Comparison of ENCODE assay signal across 8 mouse cellular contexts in the genomic region with DNA sequence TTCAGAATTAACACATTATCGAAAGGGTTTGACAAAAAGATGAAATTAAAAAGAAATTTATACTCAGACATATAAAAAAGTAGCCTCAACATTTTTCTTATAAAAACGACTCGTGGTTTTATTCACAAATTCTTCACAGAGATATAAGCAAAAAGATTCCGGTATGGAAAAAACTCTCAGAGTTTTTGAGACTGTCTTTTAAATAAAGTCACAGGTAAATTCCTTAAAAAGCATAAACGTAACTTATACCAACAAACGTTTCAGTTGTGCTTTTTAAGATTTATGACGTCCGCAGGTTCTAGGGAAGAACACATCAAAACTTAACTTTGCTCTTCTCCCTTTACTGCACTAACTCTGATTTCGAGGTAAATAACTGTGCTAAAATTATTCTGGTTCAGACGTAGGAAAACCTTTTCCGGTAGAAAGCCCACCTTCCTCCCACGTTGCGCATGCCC. TPM values are rescaled to one million over a fixed set of nuclear protein-coding genes. Genes with fewer than 3 reads are reported as not detected.
DNase-seq lines count a peak whose midpoint lies in the region; ATAC-seq and TF ChIP-seq lines count a peak whose summit lies in the region.

No protein-coding gene starts in this region.

- TF ChIP-seq RAD21 in CH12.LX (IDR thresholded peaks at IDR 0.05; ENCODE audit: low read depth, low read length), result no peak

- intact Hi-C loops in heart, postnatal 10 days (cut with DNase I), result loop anchor here (2.0 to 5.0 kb wide), 3 partner anchors 191 to 396 kb away; partner anchors contain the start of genes Prkci and Sec62

- in situ Hi-C loops in CH12.LX (cut with MboI; ENCODE audit: low pct_ligation_motif_present, low pct_unique_long_range_greater_than_20kb, low sequenced_read_pairs), result no loop called here

- H3K9ac ChIP-seq in heart, embryonic 11.5 days (ENCODE audit: low read depth, low read length), result peak overlapping the region; percentile 95; the same call in 1 of the 2 replicates
- peak overlapping the region; percentile 40; the same call in 1 of the 2 replicates for H3K9ac ChIP-seq in CH12.LX (ENCODE audit: insufficient read depth, low read depth)
- peak overlapping the region; percentile 78 for H3K9ac ChIP-seq in forebrain, embryonic 13.5 days
- peak overlapping the region; percentile 62 for H3K9ac ChIP-seq in liver, embryonic 14.5 days (replicated peaks)

- TF ChIP-seq POLR2A in CH12.LX (IDR thresholded peaks at IDR 0.05; ENCODE audit: low read depth, low read length), result no peak

- DNase-seq in heart, postnatal 10 days, result no peak
- no peak for DNase-seq in CH12.LX (ENCODE audit: extremely low read depth)
- no peak for DNase-seq in liver, embryonic 14.5 days (ENCODE audit: low read depth in 3 of 3, low spot score in 3 of 3)
- DNase-seq in B cell, adult 2 months, result no peak
- no peak for DNase-seq in testis, postnatal 14 days (ENCODE audit: low spot score)
- DNase-seq in gastrocnemius, postnatal 25 days, result no peak

- no peak for TF ChIP-seq CTCF in CH12.LX (conservative IDR thresholded peaks at IDR 0.05 in 1 of 2, IDR thresholded peaks at IDR 0.05 in 1 of 2; ENCODE audit: low read depth in 2 of 2, low read length in 2 of 2)
- no peak for TF ChIP-seq CTCF in liver, embryonic 14.5 days (IDR thresholded peaks at IDR 0.05; ENCODE audit: low read depth)

- H3K9me3 ChIP-seq in heart, embryonic 11.5 days (replicated peaks; ENCODE audit: control insufficient read depth, low read length), result no peaks in the 10 kb centered on the region
- no peaks in the 10 kb centered on the region for H3K9me3 ChIP-seq in CH12.LX (replicated peaks; ENCODE audit: low read length)
- H3K9me3 ChIP-seq in forebrain, embryonic 13.5 days (replicated peaks), result no peaks in the 10 kb centered on the region
- no peaks in the 10 kb centered on the region for H3K9me3 ChIP-seq in liver, embryonic 14.5 days (ENCODE audit: control insufficient read depth, low read length)

- H3K4me2 ChIP-seq in heart, embryonic 11.5 days, result peak overlapping the region; percentile 86
- peak overlapping the region; percentile 61; the same call in 1 of the 2 replicates for H3K4me2 ChIP-seq in CH12.LX (ENCODE audit: insufficient read depth, low read depth, poor library complexity, severe bottlenecking)
- peak overlapping the region; percentile 80 for H3K4me2 ChIP-seq in forebrain, embryonic 13.5 days
- peak overlapping the region; percentile 93 for H3K4me2 ChIP-seq in liver, embryonic 14.5 days (ENCODE audit: low read depth)

- H3K36me3 ChIP-seq in heart, embryonic 11.5 days (ENCODE audit: control insufficient read depth, insufficient read depth, low read length), result peaks cover 6% of the 10 kb centered on the region; the same call in 1 of the 2 replicates
- H3K36me3 ChIP-seq in CH12.LX (replicated peaks in 1 of 2; ENCODE audit: control insufficient read depth in 1 of 2, insufficient read depth in 1 of 2, low read length in 1 of 2), result peaks cover 9 to 19% of the 10 kb centered on the region in 2 experiments
- H3K36me3 ChIP-seq in forebrain, embryonic 13.5 days (ENCODE audit: poor library complexity, severe bottlenecking), result peaks cover 20% of the 10 kb centered on the region
- H3K36me3 ChIP-seq in liver, embryonic 14.5 days (replicated peaks; ENCODE audit: control insufficient read depth, insufficient read depth, low read depth), result peaks cover 6% of the 10 kb centered on the region

- dilution Hi-C loops in CH12.LX (cut with MboI; ENCODE audit: extremely low pct_ligation_motif_present, extremely low pct_unique_long_range_greater_than_20kb, low sequenced_read_pairs), result no loop called here

- H3K79me2 ChIP-seq in CH12.LX (replicated peaks; ENCODE audit: control insufficient read depth, extremely low read depth, insufficient read depth, poor library complexity, severe bottlenecking), result peaks cover 27% of the 10 kb centered on the region

- peak; percentile 54; the same call in 1 of the 2 replicates for TF ChIP-seq EP300 in CH12.LX (IDR thresholded peaks at IDR 0.05; ENCODE audit: low read length)
- no peak for TF ChIP-seq EP300 in liver, embryonic 14.5 days (IDR thresholded peaks at IDR 0.05; ENCODE audit: low read depth)

- H3K27ac ChIP-seq in heart, embryonic 11.5 days (ENCODE audit: low read depth, low read length), result peak overlapping the region; percentile 97
- H3K27ac ChIP-seq in CH12.LX (ENCODE audit: insufficient read depth, low read depth), result peak overlapping the region; percentile 38; the same call in 1 of the 2 replicates
- peak overlapping the region; percentile 93 for H3K27ac ChIP-seq in forebrain, embryonic 13.5 days
- peak overlapping the region; percentile 81 for H3K27ac ChIP-seq in liver, embryonic 14.5 days

- peak overlapping the region; percentile 91 for H3K4me3 ChIP-seq in heart, embryonic 11.5 days (ENCODE audit: low read depth, low read length)
- peak overlapping the region; percentile 62 to 94 (median 77) for H3K4me3 ChIP-seq in CH12.LX (replicated peaks in 1 of 3; ENCODE audit: low read depth in 2 of 3, low read length in 2 of 3, poor library complexity in 1 of 3)
- H3K4me3 ChIP-seq in forebrain, embryonic 13.5 days, result peak overlapping the region; percentile 79
- H3K4me3 ChIP-seq in liver, embryonic 14.5 days (ENCODE audit: insufficient read depth in 1 of 2, low read depth in 2 of 2, low read length in 2 of 2), result peak overlapping the region; percentile 69 to 81

- peaks cover 4% of the 10 kb centered on the region; the same call in 1 of the 2 replicates for H3K4me1 ChIP-seq in heart, embryonic 11.5 days (ENCODE audit: control insufficient read depth, insufficient read depth, low read length)
- H3K4me1 ChIP-seq in CH12.LX (ENCODE audit: control insufficient read depth in 1 of 2, insufficient read depth in 2 of 2), result peaks cover 6 to 36% of the 10 kb centered on the region in 2 experiments
- peaks cover 29% of the 10 kb centered on the region for H3K4me1 ChIP-seq in forebrain, embryonic 13.5 days
- H3K4me1 ChIP-seq in liver, embryonic 14.5 days (replicated peaks; ENCODE audit: control insufficient read depth in 2 of 2, insufficient read depth in 2 of 2, low read length in 1 of 2), result peaks cover 4 to 9% of the 10 kb centered on the region in 2 experiments

- H3K27me3 ChIP-seq in heart, embryonic 11.5 days (ENCODE audit: control insufficient read depth, insufficient read depth, low read length), result peaks cover 8% of the 10 kb centered on the region
- H3K27me3 ChIP-seq in CH12.LX (replicated peaks), result no peaks in the 10 kb centered on the region
- H3K27me3 ChIP-seq in forebrain, embryonic 13.5 days, result peaks cover 12% of the 10 kb centered on the region; the same call in 1 of the 2 replicates
- peaks cover 3% of the 10 kb centered on the region; the same call in 1 of the 2 replicates for H3K27me3 ChIP-seq in liver, embryonic 14.5 days (ENCODE audit: control insufficient read depth, insufficient read depth, low read length)

- WGBS in heart, embryonic 11.5 days (ENCODE audit: insufficient replicate concordance), result 1% methylated on average over 13 of the region's 13 CpGs
- under 1% methylated on average over 13 of the region's 13 CpGs for WGBS in forebrain, embryonic 13.5 days
- WGBS in liver, embryonic 14.5 days (ENCODE audit: insufficient replicate concordance), result under 1% methylated on average over 13 of the region's 13 CpGs

- ATAC-seq in heart, embryonic 11.5 days (replicated peaks; ENCODE audit: insufficient number of reproducible peaks, low FRiP score, low TSS enrichment), result no peak; the same call in 1 of the 2 replicates
- ATAC-seq in forebrain, embryonic 13.5 days, result no peak
- ATAC-seq in liver, embryonic 14.5 days (ENCODE audit: insufficient read depth), result no peak

RNA-seq across cellular contexts. Expression of gene Mynn, which starts 0.2 kb away (rescaled TPM):
- 22.1 and 30.3 TPM in 2 replicates for polyA plus RNA-seq in heart, embryonic 11.5 days (2014; fragmentation: Nextera tagmentation; extraction: Ambion mirVana)
- 10 to 100 TPM; 14.7 to 18.5 TPM for total RNA-seq in heart, postnatal 10 days (2021)
- total RNA-seq in CH12.LX (2012; rRNA removed) (11.8 and 15.5 TPM in 2 replicates), CH12.LX (2014; rRNA removed) (31.1 and 31.6 TPM in 2 replicates)
- 11.7 and 11.9 TPM in 2 replicates for polyA plus RNA-seq in CH12.LX (2012; ENCODE audit: insufficient read length, low read depth)
- 34.1 and 38.4 TPM in 2 replicates for polyA plus RNA-seq in forebrain, embryonic 13.5 days (2015; fragmentation: Nextera tagmentation; extraction: Ambion mirVana)
- 3.5 and 5.8 TPM in 2 replicates for polyA plus RNA-seq in liver, embryonic 14.5 days (2012; rRNA removed)
- 10.7 and 13.2 TPM in 2 replicates for polyA plus RNA-seq in liver, embryonic 14.5 days (2014; fragmentation: Nextera tagmentation; extraction: Ambion mirVana)
- 1 to 10 TPM; 9.0 to 9.3 TPM for total RNA-seq in gastrocnemius, postnatal 25 days (2021)

RNA-seq across cellular contexts. Expression of gene Actrt3, which starts 1.9 kb away (rescaled TPM):
- not detected in 2 replicates for polyA plus RNA-seq in heart, embryonic 11.5 days (2014; fragmentation: Nextera tagmentation; extraction: Ambion mirVana)
- total RNA-seq in heart, postnatal 10 days (2021), result not detected
- total RNA-seq in CH12.LX (2012; rRNA removed), result 0.13 and 0.17 TPM in 2 replicates
- total RNA-seq in CH12.LX (2014; rRNA removed), result not detected in 2 replicates
- 0.16 TPM in 1 of 2 replicates, not detected in the other for polyA plus RNA-seq in CH12.LX (2012; ENCODE audit: insufficient read length, low read depth)
- 0.08 and 0.14 TPM in 2 replicates for polyA plus RNA-seq in forebrain, embryonic 13.5 days (2015; fragmentation: Nextera tagmentation; extraction: Ambion mirVana)
- polyA plus RNA-seq in liver, embryonic 14.5 days (2012; rRNA removed), result not detected in 2 replicates
- not detected in 2 replicates for polyA plus RNA-seq in liver, embryonic 14.5 days (2014; fragmentation: Nextera tagmentation; extraction: Ambion mirVana)
- total RNA-seq in gastrocnemius, postnatal 25 days (2021), result not detected

RNA-seq across cellular contexts. Expression of gene Lrriq4, which starts 42.7 kb away (rescaled TPM):
- polyA plus RNA-seq in heart, embryonic 11.5 days (2014; fragmentation: Nextera tagmentation; extraction: Ambion mirVana), result 0.09 TPM in 1 of 2 replicates, not detected in the other
- not detected for total RNA-seq in heart, postnatal 10 days (2021)
- not detected in 2 replicates for total RNA-seq in CH12.LX (2012; rRNA removed)
- total RNA-seq in CH12.LX (2014; rRNA removed), result not detected in 2 replicates
- not detected in 2 replicates for polyA plus RNA-seq in CH12.LX (2012; ENCODE audit: insufficient read length, low read depth)
- not detected in 2 replicates for polyA plus RNA-seq in forebrain, embryonic 13.5 days (2015; fragmentation: Nextera tagmentation; extraction: Ambion mirVana)
- not detected in 2 replicates for polyA plus RNA-seq in liver, embryonic 14.5 days (2012; rRNA removed)
- not detected in 2 replicates for polyA plus RNA-seq in liver, embryonic 14.5 days (2014; fragmentation: Nextera tagmentation; extraction: Ambion mirVana)
- not detected for total RNA-seq in gastrocnemius, postnatal 25 days (2021)

RNA-seq across cellular contexts. Expression of gene Lrrc34, which starts 46.0 kb away (rescaled TPM):
- 0.62 and 0.86 TPM in 2 replicates for polyA plus RNA-seq in heart, embryonic 11.5 days (2014; fragmentation: Nextera tagmentation; extraction: Ambion mirVana)
- total RNA-seq in heart, postnatal 10 days (2021), result not detected
- total RNA-seq in CH12.LX (2012; rRNA removed) (not detected in 2 replicates), CH12.LX (2014; rRNA removed) (not detected in 2 replicates)
- not detected in 2 replicates for polyA plus RNA-seq in CH12.LX (2012; ENCODE audit: insufficient read length, low read depth)
- polyA plus RNA-seq in forebrain, embryonic 13.5 days (2015; fragmentation: Nextera tagmentation; extraction: Ambion mirVana), result 1.0 and 1.5 TPM in 2 replicates
- polyA plus RNA-seq in liver, embryonic 14.5 days (2012; rRNA removed), result 0.02 TPM in 1 of 2 replicates, not detected in the other
- 0.09 TPM in 1 of 2 replicates, not detected in the other for polyA plus RNA-seq in liver, embryonic 14.5 days (2014; fragmentation: Nextera tagmentation; extraction: Ambion mirVana)
- not detected for total RNA-seq in gastrocnemius, postnatal 25 days (2021)

RNA-seq across cellular contexts. Expression of gene Mecom, which starts 53.8 kb away (rescaled TPM):
- polyA plus RNA-seq in heart, embryonic 11.5 days (2014; fragmentation: Nextera tagmentation; extraction: Ambion mirVana), result 41.8 and 42.5 TPM in 2 replicates
- total RNA-seq in heart, postnatal 10 days (2021), result 10 to 100 TPM; 27.4 to 35.8 TPM
- total RNA-seq in CH12.LX (2012; rRNA removed), result not detected in 2 replicates
- total RNA-seq in CH12.LX (2014; rRNA removed), result not detected in 2 replicates
- polyA plus RNA-seq in CH12.LX (2012; ENCODE audit: insufficient read length, low read depth), result 0.12 TPM in 1 of 2 replicates, not detected in the other
- 3.7 and 5.0 TPM in 2 replicates for polyA plus RNA-seq in forebrain, embryonic 13.5 days (2015; fragmentation: Nextera tagmentation; extraction: Ambion mirVana)
- polyA plus RNA-seq in liver, embryonic 14.5 days (2012; rRNA removed), result 0.56 and 0.75 TPM in 2 replicates
- 0.66 and 0.67 TPM in 2 replicates for polyA plus RNA-seq in liver, embryonic 14.5 days (2014; fragmentation: Nextera tagmentation; extraction: Ambion mirVana)
- 1 to 10 TPM; 6.7 to 8.8 TPM for total RNA-seq in gastrocnemius, postnatal 25 days (2021)

Comparison
In these comparisons a context has a peak if more than half of its experiments do, and no peak if none do; other contexts are left out.
1. H3K27ac ChIP-seq: peak in every context shown above with its lines; median percentile 97 in heart, embryonic 11.5 days; 93 in forebrain, embryonic 13.5 days; 81 in liver, embryonic 14.5 days; 38 in CH12.LX.
2. H3K9ac ChIP-seq: peak in every context shown above with its lines; median percentile 95 in heart, embryonic 11.5 days; 78 in forebrain, embryonic 13.5 days; 62 in liver, embryonic 14.5 days; 40 in CH12.LX.